Mouse (Mus musculus): ENCODE results near the gene Tshz2. TPM values are rescaled to one million over a fixed set of nuclear protein-coding genes. Genes with fewer than 3 reads are reported as not detected.

Gene Tshz2
- polyA plus RNA-seq, 1 experiment from 2014 or later = 2.5 TPM

DNA sequence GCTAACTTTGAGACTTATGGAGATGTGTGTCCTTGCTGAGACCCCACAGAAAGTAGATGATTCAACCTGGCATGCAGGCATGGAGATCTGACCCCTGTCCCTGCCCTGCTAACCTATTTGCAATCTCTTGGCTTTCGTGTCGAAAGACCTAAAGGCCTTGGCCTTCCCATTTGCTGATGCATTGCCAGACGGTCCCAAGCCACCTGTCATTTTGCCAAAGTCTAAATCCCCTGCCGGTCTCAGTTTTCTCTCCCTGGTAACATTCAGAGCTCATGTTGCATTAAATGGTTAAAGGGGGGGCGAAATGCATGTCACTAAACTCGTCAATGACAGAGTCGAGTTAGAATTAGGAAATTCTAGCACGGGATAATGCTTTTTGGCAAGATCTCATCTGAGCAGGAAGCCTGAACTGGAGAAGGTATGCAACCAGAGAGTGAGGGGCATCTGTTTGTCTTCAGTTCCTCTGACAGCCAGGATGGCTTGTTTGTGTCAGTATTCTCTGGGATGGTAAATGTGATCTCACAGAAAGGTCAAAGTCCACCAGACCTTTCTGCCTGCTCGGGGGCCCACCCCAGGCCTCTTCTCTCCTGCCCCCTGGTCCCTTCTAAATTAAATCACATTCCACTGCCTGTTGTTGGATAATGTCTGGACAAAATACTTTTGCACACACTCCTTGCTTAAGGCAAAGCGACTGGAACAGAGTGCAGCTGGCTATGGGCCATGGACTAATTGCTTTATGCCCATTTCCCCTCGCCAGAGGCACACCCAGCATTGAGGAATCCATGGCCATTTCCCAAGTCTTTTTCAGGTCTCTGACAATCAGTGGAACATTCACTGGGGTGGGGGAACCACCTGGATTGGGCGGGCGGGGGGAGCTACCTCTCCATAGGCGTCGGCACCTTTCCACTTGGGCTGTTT lies 118.0 kb downstream of the Tshz2 start:
- Histone ChIP-seq H3K4me1 (replicated peaks; ENCODE audit: control insufficient read depth, insufficient read depth, low read length) (no peaks in the 10 kb centered on the region), H3K4me3 (ENCODE audit: low read depth, low read length) (no peak overlapping the region), H3K27me3 (ENCODE audit: control insufficient read depth, insufficient read depth, low read length) (no peaks in the 10 kb centered on the region), H3K36me3 (ENCODE audit: control insufficient read depth, insufficient read depth, low read length) (no peaks in the 10 kb centered on the region), H3K9ac (ENCODE audit: low read length) (no peak overlapping the region), H3K9me3 (ENCODE audit: control insufficient read depth, low read length) (no peaks in the 10 kb centered on the region), H3K4me2 (ENCODE audit: low read depth, low read length, severe bottlenecking) (no peak overlapping the region), H3K27ac (ENCODE audit: low read depth, low read length) (no peak overlapping the region)
- 66% methylated on average over 15 of the region's 15 CpGs for whole genome bisulfite sequencing
- ATAC-seq (replicated peaks; ENCODE audit: low FRiP score) = no peak
- no peak for DNase-seq (ENCODE audit: low spot score)

DNA sequence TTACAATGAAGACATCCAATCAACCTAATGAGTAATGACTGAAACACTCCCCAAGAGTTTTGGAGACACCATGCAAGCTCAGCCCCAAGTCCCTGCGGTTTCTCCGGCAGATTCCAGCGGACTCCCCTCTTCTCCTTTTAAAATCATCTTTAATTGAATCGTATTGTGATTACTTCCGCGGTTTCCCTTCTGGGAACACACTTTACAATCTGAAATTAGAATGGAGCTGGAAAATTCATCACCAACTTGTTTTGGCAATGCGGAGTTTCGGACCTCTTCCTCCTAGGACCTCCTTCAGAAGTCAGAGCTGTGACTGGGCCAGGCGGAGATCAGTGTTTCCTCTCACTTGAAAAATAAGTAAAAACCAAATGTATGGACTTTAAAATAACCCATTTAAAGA lies 119.3 kb downstream of the Tshz2 start:
- no peak overlapping the region for H3K4me3 ChIP-seq (ENCODE audit: low read depth, low read length)
- DNase-seq (ENCODE audit: low spot score) = no peak
- no peak overlapping the region for H3K4me2 ChIP-seq (ENCODE audit: low read depth, low read length, severe bottlenecking)
- no peaks in the 10 kb centered on the region for H3K9me3 ChIP-seq (ENCODE audit: control insufficient read depth, low read length)
- no peak overlapping the region for H3K9ac ChIP-seq (ENCODE audit: low read length)
- WGBS = 92% methylated on average over 9 of the region's 9 CpGs
- H3K27ac ChIP-seq (ENCODE audit: low read depth, low read length) = no peak overlapping the region
- H3K4me1 ChIP-seq (replicated peaks; ENCODE audit: control insufficient read depth, insufficient read depth, low read length) = no peaks in the 10 kb centered on the region
- no peaks in the 10 kb centered on the region for H3K27me3 ChIP-seq (ENCODE audit: control insufficient read depth, insufficient read depth, low read length)
- H3K36me3 ChIP-seq (ENCODE audit: control insufficient read depth, insufficient read depth, low read length) = no peaks in the 10 kb centered on the region
- no peak for ATAC-seq (replicated peaks; ENCODE audit: low FRiP score)

DNA sequence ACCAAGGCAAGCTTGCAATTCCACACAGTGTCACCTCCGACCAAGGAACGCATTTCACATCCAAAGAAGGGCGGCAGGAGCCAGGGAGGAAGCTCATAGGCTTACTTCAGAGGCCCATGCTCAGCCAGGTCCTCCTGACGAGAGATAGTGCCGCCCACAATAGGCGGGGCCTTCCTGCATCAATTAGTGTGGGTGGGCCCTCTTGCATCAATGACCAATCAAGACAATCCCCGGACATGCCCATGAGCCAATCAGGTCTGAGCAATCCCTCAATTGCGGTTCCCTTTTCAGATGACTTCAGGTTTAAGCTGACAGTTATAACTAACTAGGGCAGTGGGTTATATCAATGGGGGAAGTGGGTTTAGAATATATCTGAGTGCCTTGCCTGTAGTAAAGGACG lies 120.6 kb downstream of the Tshz2 start:
- ATAC-seq (replicated peaks; ENCODE audit: low FRiP score) = no peak
- 88% methylated on average over 9 of the region's 9 CpGs for WGBS
- H3K4me3 ChIP-seq (ENCODE audit: low read depth, low read length) = no peak overlapping the region

DNA sequence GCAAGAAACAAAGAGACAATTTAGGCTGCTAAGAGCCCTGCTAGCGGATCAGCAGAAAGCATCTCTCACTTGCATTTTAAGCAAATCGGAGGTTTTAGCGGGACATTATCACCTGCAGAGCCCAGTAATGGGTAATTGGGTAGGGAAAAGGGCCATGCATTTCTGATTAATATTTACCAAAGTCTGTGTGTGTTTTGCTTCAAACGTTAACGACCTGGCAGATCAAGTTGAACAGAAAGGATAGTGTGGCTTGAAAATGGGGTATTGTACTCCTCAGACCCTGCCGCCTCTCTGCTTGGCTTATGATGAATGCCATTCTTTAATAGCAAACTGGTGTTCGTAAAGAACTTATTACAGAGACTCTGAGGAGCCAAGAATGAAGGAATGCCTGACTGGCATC lies 122.3 kb downstream of the Tshz2 start:
- Histone ChIP-seq H3K9ac (ENCODE audit: low read length) (no peak overlapping the region), H3K9me3 (ENCODE audit: control insufficient read depth, low read length) (no peaks in the 10 kb centered on the region; the same call in 1 of the 2 replicates), H3K4me1 (replicated peaks; ENCODE audit: control insufficient read depth, insufficient read depth, low read length) (no peaks in the 10 kb centered on the region), H3K36me3 (ENCODE audit: control insufficient read depth, insufficient read depth, low read length) (no peaks in the 10 kb centered on the region), H3K4me2 (ENCODE audit: low read depth, low read length, severe bottlenecking) (no peak overlapping the region), H3K27me3 (ENCODE audit: control insufficient read depth, insufficient read depth, low read length) (no peaks in the 10 kb centered on the region), H3K4me3 (ENCODE audit: low read depth, low read length) (no peak overlapping the region), H3K27ac (ENCODE audit: low read depth, low read length) (no peak overlapping the region)
- no peak for ATAC-seq (replicated peaks; ENCODE audit: low FRiP score)
- DNase-seq (ENCODE audit: low spot score) = no peak
- WGBS = 52% methylated on average over 7 of the region's 7 CpGs

More for the DNA sequence above, 120.6 kb downstream of the Tshz2 start:
- Histone ChIP-seq H3K27me3 (ENCODE audit: control insufficient read depth, insufficient read depth, low read length) (no peaks in the 10 kb centered on the region), H3K9ac (ENCODE audit: low read length) (no peak overlapping the region), H3K36me3 (ENCODE audit: control insufficient read depth, insufficient read depth, low read length) (no peaks in the 10 kb centered on the region), H3K4me1 (replicated peaks; ENCODE audit: control insufficient read depth, insufficient read depth, low read length) (no peaks in the 10 kb centered on the region), H3K9me3 (ENCODE audit: control insufficient read depth, low read length) (no peaks in the 10 kb centered on the region), H3K27ac (ENCODE audit: low read depth, low read length) (no peak overlapping the region), H3K4me2 (ENCODE audit: low read depth, low read length, severe bottlenecking) (no peak overlapping the region)
- DNase-seq (ENCODE audit: low spot score) = no peak

DNA sequence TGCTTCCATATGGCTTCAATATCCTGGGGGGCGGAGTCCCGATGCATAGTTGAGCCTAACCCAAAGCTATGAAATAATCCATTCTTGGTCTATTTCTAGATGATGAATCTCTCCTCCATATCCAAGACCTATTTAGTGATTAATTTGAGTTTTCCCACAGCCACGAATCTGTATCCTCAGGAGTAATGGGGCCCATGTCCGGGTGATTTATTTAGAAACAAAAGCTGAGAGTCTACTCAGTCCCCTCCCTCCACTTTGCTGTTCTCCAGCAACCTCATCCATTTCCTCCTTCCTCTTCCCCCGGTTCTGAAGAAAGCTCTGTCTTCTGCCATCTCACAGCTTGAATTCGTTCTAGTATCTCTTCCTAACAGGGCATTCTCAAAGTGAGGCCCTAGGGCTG lies 125.3 kb downstream of the Tshz2 start:
- Histone ChIP-seq H3K27me3 (ENCODE audit: control insufficient read depth, insufficient read depth, low read length) (no peaks in the 10 kb centered on the region), H3K4me3 (ENCODE audit: low read depth, low read length) (no peak overlapping the region), H3K27ac (ENCODE audit: low read depth, low read length) (no peak overlapping the region), H3K4me2 (ENCODE audit: low read depth, low read length, severe bottlenecking) (no peak overlapping the region), H3K9ac (ENCODE audit: low read length) (no peak overlapping the region), H3K36me3 (ENCODE audit: control insufficient read depth, insufficient read depth, low read length) (no peaks in the 10 kb centered on the region), H3K4me1 (replicated peaks; ENCODE audit: control insufficient read depth, insufficient read depth, low read length) (no peaks in the 10 kb centered on the region), H3K9me3 (ENCODE audit: control insufficient read depth, low read length) (no peaks in the 10 kb centered on the region; the same call in 1 of the 2 replicates)
- ATAC-seq (replicated peaks; ENCODE audit: low FRiP score) (no peak), DNase-seq (ENCODE audit: low spot score) (no peak)
- 85% methylated on average over 6 of the region's 6 CpGs for WGBS

DNA sequence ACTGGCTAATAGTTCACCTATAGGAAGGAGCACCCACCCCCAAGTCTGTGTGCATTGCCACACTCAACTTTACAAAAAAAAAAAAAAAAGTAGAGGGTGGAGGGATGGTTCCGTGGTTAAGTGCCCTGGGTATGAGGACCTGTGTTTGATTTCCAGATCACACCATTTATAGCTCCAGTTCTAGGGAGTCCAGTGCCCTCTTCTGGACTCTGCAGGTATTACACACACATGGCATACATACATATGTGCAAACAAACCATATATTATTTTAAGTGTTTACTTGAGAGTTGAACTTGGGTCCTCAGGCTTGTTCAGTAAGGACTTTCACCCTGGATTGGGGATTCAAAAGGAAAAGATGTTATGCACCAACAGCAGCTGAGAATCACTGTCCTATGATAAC lies 127.3 kb downstream of the Tshz2 start:
- Histone ChIP-seq H3K27me3 (ENCODE audit: control insufficient read depth, insufficient read depth, low read length) (no peaks in the 10 kb centered on the region), H3K4me3 (ENCODE audit: low read depth, low read length) (no peak overlapping the region), H3K4me2 (ENCODE audit: low read depth, low read length, severe bottlenecking) (no peak overlapping the region), H3K36me3 (ENCODE audit: control insufficient read depth, insufficient read depth, low read length) (no peaks in the 10 kb centered on the region), H3K9ac (ENCODE audit: low read length) (no peak overlapping the region), H3K27ac (ENCODE audit: low read depth, low read length) (no peak overlapping the region), H3K9me3 (ENCODE audit: control insufficient read depth, low read length) (no peaks in the 10 kb centered on the region; the same call in 1 of the 2 replicates), H3K4me1 (replicated peaks; ENCODE audit: control insufficient read depth, insufficient read depth, low read length) (no peaks in the 10 kb centered on the region)
- 100% methylated on average over 1 of the region's 1 CpGs for WGBS
- DNase-seq (ENCODE audit: low spot score) (no peak), ATAC-seq (replicated peaks; ENCODE audit: low FRiP score) (no peak)

DNA sequence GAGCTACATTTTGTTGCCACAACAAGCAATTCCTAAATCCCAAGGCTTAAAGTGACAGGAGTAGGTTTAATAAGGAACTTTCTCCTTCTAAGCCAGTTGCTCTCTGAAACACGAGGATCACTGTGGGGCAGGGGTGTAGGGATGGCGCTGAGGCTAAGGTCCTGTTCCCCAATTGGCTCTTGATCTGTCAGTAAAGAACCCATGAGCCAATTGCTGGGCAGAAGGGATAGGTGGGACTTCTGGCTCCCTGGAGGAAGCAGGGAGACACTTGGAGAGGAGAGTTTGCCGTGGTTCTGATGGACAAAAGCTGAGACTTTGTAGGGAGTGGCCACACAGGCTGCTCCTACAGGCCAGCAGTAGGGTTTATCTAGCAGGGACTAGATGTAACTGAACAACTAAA lies 128.9 kb downstream of the Tshz2 start:
- Histone ChIP-seq H3K4me1 (replicated peaks; ENCODE audit: control insufficient read depth, insufficient read depth, low read length) (no peaks in the 10 kb centered on the region), H3K9ac (ENCODE audit: low read length) (no peak overlapping the region), H3K27ac (ENCODE audit: low read depth, low read length) (no peak overlapping the region), H3K9me3 (ENCODE audit: control insufficient read depth, low read length) (no peaks in the 10 kb centered on the region; the same call in 1 of the 2 replicates), H3K4me3 (ENCODE audit: low read depth, low read length) (no peak overlapping the region), H3K36me3 (ENCODE audit: control insufficient read depth, insufficient read depth, low read length) (no peaks in the 10 kb centered on the region), H3K4me2 (ENCODE audit: low read depth, low read length, severe bottlenecking) (no peak overlapping the region), H3K27me3 (ENCODE audit: control insufficient read depth, insufficient read depth, low read length) (no peaks in the 10 kb centered on the region)
- no peak for DNase-seq (ENCODE audit: low spot score)
- no peak for ATAC-seq (replicated peaks; ENCODE audit: low FRiP score)
- WGBS = 45% methylated on average over 3 of the region's 3 CpGs

DNA sequence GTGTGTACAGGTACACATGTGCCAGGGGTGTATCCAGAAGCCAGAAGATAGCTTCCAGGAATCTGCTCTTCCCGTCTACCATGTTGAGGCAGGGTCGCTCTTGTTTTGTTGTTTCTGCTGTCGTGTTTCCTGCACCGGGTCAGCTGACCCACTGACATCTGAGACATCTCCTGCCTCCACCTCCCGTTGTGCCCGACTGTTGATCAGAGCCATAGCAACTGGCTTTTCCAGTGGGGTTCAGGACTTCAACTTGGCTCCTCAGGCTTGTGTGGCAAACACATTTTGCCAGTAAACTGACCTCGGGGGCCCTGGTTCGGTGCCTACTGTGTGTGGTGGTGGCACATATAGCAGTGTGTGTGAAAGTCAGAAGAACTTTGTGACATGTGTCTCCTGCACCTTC lies 129.5 kb downstream of the Tshz2 start:
- Histone ChIP-seq H3K27me3 (ENCODE audit: control insufficient read depth, insufficient read depth, low read length) (no peaks in the 10 kb centered on the region), H3K9ac (ENCODE audit: low read length) (no peak overlapping the region), H3K4me1 (replicated peaks; ENCODE audit: control insufficient read depth, insufficient read depth, low read length) (no peaks in the 10 kb centered on the region), H3K36me3 (ENCODE audit: control insufficient read depth, insufficient read depth, low read length) (no peaks in the 10 kb centered on the region), H3K27ac (ENCODE audit: low read depth, low read length) (no peak overlapping the region), H3K9me3 (ENCODE audit: control insufficient read depth, low read length) (no peaks in the 10 kb centered on the region; the same call in 1 of the 2 replicates), H3K4me2 (ENCODE audit: low read depth, low read length, severe bottlenecking) (no peak overlapping the region), H3K4me3 (ENCODE audit: low read depth, low read length) (no peak overlapping the region)
- ATAC-seq (replicated peaks; ENCODE audit: low FRiP score) = no peak
- no peak for DNase-seq (ENCODE audit: low spot score)
- 89% methylated on average over 8 of the region's 8 CpGs for WGBS

DNA sequence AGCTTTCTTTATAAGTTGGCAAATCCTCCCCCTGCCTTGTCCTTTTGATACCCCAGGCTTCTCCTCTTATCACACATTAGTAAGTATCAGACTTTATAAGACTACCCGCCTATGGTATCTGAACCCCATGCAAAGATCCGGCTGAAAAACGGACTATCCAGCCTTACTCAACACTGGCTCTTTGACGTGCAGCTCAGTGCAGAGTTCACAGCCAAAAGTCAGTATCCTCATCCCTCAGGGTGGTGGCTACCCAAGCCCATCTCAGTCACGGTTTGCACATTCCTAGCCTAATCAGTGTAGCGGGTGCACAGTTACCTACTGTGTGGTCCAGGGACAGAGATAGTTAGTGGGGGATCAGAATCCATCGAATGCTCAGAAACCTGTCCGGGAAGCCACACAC lies 130.9 kb downstream of the Tshz2 start:
- Histone ChIP-seq H3K4me2 (ENCODE audit: low read depth, low read length, severe bottlenecking) (no peak overlapping the region), H3K4me3 (ENCODE audit: low read depth, low read length) (no peak overlapping the region), H3K9me3 (ENCODE audit: control insufficient read depth, low read length) (no peaks in the 10 kb centered on the region; the same call in 1 of the 2 replicates), H3K9ac (ENCODE audit: low read length) (no peak overlapping the region), H3K27me3 (ENCODE audit: control insufficient read depth, insufficient read depth, low read length) (no peaks in the 10 kb centered on the region), H3K36me3 (ENCODE audit: control insufficient read depth, insufficient read depth, low read length) (no peaks in the 10 kb centered on the region), H3K27ac (ENCODE audit: low read depth, low read length) (no peak overlapping the region), H3K4me1 (replicated peaks; ENCODE audit: control insufficient read depth, insufficient read depth, low read length) (no peaks in the 10 kb centered on the region)
- no peak for ATAC-seq (replicated peaks; ENCODE audit: low FRiP score)
- no peak for DNase-seq (ENCODE audit: low spot score)
- 87% methylated on average over 8 of the region's 8 CpGs for WGBS
